Mouse (Mus musculus): ENCODE measurements around the gene Irx2.
A peak's percentile ranks its signal among the peaks of the same experiment; 100 is the strongest.

Gene Irx2

DNA sequence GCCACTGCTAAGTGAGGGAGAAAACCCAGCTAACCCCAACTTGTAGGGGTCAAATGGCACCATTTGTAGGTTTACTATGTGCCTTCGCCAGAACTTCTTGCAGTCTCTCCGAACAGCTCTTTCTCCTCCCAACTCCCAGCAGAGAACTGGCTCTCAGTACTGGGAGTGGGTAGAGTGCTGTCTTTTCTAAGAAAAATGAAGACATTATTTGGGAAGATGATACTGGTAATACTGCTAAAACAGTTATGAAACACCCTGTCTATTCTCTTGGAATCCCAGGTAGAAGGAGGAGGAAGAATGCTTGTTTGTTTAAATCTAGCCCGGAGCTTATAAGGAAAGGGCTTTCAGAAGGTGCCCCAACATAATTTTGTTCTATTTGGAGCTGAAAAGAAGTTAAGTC lies 8.9 kb downstream of the Irx2 start:
- no peak for DNase-seq

DNA sequence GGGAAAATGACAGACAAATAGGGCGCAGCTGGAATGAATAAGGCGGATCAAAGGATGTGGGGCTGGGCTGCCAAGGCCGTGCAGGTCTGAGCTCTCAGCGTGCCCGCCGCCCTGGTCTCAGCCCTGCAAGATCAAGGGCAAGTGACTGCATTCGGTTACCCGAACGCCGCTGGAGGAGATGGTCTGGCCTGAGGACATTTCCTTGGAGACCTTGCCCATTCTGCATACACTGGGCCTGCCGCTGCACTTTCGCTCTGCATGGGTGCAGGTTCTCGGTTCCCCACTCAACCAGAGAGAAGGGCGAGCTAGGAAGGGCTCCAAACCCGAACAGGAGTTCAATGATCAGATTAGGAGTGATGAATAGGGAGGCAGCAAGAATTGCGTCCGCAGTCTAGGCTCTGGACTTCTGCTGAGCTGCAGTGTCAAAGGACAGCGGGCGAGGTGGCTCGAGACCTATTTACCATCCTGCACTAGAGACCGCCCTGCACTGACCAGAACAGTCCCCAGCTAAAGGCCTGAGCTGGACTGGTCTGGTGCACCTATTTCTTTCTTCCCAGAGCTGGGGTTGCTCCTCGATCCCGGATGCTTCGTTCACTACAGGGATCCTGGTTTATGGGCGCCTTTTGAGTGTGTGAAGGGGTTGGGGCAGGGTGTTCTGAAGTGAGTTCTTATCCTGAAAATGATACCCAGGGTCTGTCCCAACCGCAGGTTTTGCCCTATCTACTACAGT lies 9.9 kb downstream of the Irx2 start:
- no peak for DNase-seq

DNA sequence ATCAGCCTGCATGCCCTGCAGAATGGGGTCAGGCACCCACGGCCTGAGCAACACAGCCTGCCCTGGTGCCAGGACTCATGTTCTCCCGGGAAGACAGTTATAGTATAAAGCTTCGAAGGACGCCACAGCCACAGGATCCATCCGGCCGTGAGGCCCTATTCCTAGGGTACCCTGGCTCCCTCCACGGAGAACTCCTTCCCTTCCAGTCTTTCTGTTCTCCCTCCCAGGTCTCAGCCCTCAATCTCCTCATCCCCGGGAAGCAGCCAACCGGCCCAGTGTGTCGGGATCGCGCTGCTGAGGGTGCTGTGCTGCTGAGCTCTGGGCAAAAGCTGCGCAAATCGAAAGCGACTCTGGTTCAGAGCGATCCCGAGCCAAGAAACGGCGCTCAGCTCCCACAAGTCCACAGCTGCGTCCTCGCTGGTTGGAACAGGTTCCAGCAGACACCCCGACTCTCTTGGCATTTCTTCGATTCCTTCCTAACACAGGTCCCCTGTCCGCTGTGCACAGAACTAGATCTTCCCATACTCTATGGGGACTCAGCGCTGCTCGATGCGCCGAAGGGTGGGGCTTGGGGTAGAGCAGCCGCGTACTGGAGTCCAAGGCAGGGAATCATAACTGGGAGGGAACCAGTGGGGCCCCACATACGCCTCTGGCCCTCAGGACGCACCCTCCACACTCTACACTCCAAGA lies 11.0 kb downstream of the Irx2 start:
- DNase-seq: no peak

DNA sequence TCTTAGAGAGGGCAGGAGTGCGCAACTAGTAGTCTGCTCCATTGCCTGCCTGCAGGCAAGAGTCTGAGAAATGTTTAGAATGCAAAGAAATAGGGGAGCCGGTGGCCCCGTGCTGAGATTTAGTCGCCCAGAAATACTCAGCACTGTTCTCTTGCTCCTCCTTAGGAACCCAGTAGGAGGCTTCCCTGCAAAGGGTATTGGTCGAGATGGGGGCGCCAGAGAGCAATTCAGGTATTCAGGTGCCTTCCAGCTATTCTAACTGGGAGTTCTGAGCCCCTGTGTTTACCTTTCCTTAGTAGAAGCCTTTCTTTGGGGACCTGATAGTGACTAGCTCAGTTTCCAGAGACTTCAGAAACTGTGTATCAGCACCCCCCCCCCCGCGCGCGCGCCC lies 11.5 kb downstream of the Irx2 start:
- DNase-seq: peak; percentile 35

DNA sequence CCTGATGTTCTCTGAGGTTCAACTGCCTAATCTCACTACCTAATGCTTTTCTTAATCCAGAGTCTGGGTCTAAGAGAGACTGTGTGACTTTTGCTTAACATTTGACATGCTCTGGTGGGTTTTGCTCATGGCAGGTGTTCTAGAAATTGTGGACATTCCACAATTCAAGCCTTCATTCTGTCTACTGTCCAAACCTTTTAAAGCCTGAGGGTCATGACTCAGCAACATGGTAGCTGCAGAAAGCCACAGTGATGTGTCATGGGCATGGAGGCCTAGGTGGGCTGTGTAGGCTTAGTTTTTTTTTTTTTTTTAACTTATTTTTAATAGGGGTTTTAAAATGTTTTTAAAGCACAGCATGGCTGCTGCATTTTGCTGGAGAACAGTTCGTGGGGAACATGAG lies 27.8 kb downstream of the Irx2 start:
- no peak for DNase-seq

DNA sequence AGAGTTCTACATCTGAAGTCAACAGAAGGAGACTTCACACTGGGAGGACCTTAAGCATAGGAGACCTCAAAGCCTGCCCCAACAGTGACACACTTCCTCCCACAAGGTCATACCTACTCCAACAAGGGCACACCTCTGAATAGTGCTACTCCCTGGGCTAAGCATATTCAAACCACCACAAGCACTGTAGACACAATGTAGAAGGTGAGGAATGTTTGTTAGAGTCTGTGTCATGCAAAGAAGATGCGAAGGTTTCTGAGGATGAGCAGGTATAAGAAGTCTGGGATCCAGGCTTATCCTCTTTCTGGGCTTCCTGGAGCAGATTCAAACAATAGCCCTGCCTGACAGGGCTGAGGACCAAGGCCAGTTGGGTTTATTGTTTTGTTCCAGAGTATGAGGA lies 47.2 kb downstream of the Irx2 start:
- no peak for DNase-seq
